Mouse (Mus musculus) C2C12 (cell line): ENCODE measurements at regions not wholly inside any gene's neighbourhood (a gene's known extent, or its start where the extent isn't known, plus 50 kb on each side); places are given as distances from the start of the nearest gene placed in this dataset.

Source experiments
- CEBPB ChIP-seq: IDR thresholded peaks from one replicate; pipeline ENCODE4 v1.6.1; 2011; ENCODE audit warnings: low read depth, mild to moderate bottlenecking, control low read depth, moderate library complexity
- CTCF ChIP-seq: IDR thresholded peaks from one replicate; pipeline ENCODE4 v1.5.1; 2011; ENCODE audit not compliant: control insufficient read depth, insufficient read depth, insufficient read length
- MAX ChIP-seq: IDR thresholded peaks from one replicate; pipeline ENCODE4 v1.6.1; 2011; ENCODE audit warnings: mild to moderate bottlenecking, control low read depth
- MYOG ChIP-seq: IDR thresholded peaks from one replicate; pipeline ENCODE4 v1.6.1; 2011; ENCODE audit not compliant: control insufficient read depth, insufficient read length; ENCODE audit errors: extremely low read depth
- USF1 ChIP-seq: IDR thresholded peaks from one replicate; pipeline ENCODE4 v1.6.1; 2011; ENCODE audit warnings: low read depth, mild to moderate bottlenecking, control low read depth, moderate library complexity

GRCm38 (mm10) chr12:94645302-94645701, 1046.7 kb upstream of the Flrt2 start:
- no peak for TF ChIP-seq USF1
- no peak for TF ChIP-seq CTCF
- TF ChIP-seq CEBPB: no peak
- no peak for TF ChIP-seq MYOG
- no peak for TF ChIP-seq MAX
